Mouse (Mus musculus) left cerebral cortex, postnatal 10 days (tissue): ENCODE data around the gene Rnf41. TPM values are rescaled to one million over a fixed set of nuclear protein-coding genes. Genes with fewer than 3 reads are reported as not detected.

Source experiments
- DNase-seq, 2 experiments: peaks; one replicate each; pipeline ENCODE4 v3.0.0; 2021 to 2022; ENCODE audit warnings: low spot score in 2 of 2, mixed read lengths in 1 of 2; ENCODE audit errors: extremely low spot score in 1 of 2
- intact Hi-C: fragments of 180-260 bp; cut with DNase I; formaldehyde crosslinking; loops from one replicate; pipeline ENCODE4 v1.15.1; 2025
- total RNA-seq, 2 experiments: library from RNA; stranded (reverse); gene quantifications; 2 replicates each; pipeline ENCODE4 v1.2.3; 2021

Rnf41 gene
- total RNA-seq, 2 experiments from 2014 or later = 79.3 to 81.6 TPM

DNA sequence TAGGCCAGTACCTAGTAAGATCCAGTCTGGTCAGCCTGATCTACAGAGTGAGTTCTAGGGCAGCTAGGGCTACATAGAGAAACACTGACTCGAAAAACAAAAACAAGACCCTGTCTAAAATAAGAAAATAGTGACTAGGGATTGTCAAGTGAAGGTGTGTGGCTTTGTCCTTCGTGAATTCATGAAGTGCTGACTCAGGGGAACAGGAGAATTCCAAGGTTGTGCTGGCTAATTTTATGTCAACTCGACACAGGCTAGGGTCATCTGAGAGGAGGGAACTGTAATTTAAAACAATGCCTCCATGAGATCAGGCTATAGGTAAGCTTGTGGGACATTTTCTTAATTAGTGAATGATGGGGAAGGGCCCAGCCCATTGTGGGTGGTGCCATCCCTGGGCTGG lies 43.0 kb downstream of the Rnf41 start:
- intact Hi-C loops = loop anchor here (10.0 kb wide), 1 partner anchor 120 kb away; the partner anchor contains the start of gene Cs
- no peak for DNase-seq

DNA sequence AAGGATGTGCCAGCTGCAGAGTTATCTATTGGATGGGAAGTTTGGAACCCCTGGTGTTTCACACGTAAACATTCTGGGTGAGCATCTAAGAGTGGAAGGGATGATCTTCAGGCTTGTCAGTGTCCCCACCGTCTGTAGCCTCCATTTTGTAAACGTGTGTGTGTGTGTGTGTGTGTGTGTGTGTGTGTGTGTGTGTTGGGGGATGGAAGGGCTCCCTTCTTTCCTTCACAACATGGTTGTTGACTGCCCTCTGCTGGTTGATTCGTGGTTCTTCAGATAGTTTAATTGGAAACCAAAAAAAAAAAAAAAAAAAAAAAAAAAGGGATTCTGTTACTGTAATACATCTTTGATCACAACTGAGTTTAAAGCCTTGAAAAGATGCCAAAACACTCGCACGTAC lies 43.8 kb downstream of the Rnf41 start:
- peak; percentile 70 to 79 for DNase-seq
- intact Hi-C loops = loop anchor here (5.0 to 10.0 kb wide), 3 partner anchors 43 to 120 kb away; partner anchors contain the start of genes Ankrd52, Cs, Nabp2 and Rnf41

DNA sequence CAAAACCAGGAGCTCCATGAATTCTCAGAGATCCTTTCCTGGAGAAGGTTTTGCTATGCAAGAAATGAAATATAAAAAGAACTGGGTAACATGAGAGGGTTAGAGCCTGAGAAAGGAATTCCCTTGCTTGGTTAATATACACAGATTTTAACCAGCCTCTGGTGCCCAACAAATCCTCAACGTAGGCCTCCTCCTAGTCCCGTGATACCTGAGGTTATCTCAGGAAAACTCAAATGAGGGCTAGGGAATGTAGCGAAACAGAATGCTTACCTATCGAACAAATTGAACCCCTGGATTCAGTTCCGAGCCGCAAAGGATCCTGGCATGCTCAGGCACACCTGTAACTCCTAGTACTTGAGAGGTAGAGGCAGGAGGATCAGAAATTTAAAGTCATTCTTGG lies 46.2 kb downstream of the Rnf41 start:
- no peak for DNase-seq
- intact Hi-C loops = loop anchor here (5.0 to 10.0 kb wide), 3 partner anchors 45 to 123 kb away; partner anchors contain the start of genes Ankrd52, Cs, Nabp2 and Rnf41

DNA sequence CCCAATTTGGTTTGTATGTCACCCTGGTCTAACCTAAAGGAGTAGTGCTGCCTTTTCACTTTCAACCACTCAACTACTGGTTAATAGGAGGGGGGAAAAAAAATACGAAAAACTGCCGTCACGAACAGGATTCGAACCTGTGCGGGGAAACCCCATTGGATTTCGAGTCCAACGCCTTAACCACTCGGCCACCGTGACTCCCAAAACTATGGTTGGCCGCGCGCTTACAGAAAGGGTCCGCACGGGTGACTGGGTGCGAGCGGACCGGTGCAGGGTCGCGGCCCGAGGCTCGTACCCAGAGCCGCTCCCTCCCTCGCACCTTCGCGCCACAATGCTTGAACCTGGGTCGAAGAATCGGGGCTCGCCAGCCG lies 46.9 kb downstream of the Rnf41 start:
- intact Hi-C loops = loop anchor here (5.0 to 10.0 kb wide), 3 partner anchors 46 to 124 kb away; partner anchors contain the start of genes Ankrd52, Cs, Nabp2 and Rnf41
- peak; percentile 82 to 89 for DNase-seq

DNA sequence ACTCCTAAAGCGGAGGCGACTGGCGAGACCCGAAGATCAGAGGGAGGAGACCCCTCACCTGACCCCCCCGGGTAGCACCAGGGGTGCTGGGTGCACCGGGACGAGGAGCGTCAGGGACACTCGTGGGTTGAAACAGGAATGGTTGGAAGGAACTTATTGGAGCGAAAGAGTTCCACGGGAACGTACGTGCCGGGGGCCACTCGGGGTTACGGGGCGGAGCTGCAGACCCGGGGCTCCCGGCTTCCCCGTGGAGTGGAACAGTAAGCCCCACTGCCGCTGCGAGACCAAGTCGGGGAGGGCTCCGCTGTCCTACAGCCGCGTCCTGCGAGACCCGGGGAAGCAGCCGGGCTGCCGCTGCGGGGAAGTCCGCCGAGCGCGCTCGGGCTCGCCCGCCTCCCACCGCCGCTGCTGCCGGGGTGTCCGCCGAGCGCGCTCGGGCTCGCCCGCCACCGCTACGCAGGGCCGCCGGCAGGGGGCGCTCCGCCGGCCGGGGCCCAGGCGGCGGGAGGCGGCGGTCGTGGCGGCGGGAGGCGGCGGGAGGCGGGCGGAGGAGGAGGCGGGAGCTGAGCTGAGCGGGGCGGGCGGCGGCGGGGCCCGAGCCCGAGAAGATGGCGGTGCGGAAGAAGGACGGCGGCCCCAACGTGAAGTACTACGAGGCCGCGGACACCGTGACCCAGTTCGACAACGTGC lies 47.4 kb downstream of the Rnf41 start, which contains the start of gene Smarcc2:
Gene Smarcc2 (plus strand): TSS at position 530 of the 690 bp plus-strand sequence.
- intact Hi-C loops = loop anchor here (5.0 to 10.0 kb wide), 3 partner anchors 47 to 124 kb away; partner anchors contain the start of genes Ankrd52, Cs, Nabp2 and Rnf41
- DNase-seq = peak; percentile 72 to 93

DNA sequence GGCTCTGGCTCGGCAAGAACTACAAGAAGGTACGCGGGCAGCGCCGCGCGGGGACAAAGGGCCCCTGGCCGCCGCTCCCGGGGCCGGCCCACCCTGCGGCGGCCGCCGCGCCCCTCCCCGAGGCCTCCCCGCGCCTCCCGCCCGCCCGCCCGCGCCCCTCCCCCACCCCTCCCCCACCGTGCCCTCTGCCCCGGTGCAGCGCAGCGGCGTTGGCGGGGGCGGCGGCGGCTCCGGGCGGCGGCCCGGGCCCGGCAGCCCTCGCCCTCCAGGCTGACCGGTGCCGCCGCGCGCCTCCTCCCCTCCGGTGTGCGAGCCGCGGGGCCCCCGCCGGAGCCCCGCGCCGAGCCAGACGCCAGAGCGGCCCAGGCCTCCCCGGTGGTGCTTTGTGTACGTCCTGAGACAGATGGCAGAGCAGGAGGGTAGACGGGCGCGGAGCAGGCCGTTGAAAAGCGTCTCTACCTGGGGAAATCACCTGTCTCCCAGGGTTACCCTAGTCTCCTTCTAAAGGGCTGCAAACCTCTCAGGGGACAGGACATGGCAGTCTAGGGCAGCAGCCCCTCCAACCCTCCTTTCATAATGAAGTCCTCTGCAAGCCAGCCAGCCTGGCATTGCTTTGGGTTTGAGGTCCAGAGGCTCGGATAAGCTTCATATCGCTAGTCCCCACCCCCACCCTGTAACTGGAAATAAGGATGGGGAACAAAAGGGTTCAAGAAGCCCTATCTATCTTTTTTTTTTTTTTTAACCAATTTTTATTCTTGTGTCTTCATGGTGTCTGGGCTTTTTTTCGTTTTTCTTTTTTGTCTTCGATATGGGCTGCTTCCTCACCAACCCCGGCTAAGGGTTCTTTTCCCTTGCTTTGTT lies 48.2 kb downstream of the Rnf41 start:
- intact Hi-C loops = loop anchor here (5.0 to 10.0 kb wide), 3 partner anchors 47 to 125 kb away; partner anchors contain the start of genes Ankrd52, Cs, Nabp2 and Rnf41
- peak in 1 of 2 experiments; percentile 62 for DNase-seq

DNA sequence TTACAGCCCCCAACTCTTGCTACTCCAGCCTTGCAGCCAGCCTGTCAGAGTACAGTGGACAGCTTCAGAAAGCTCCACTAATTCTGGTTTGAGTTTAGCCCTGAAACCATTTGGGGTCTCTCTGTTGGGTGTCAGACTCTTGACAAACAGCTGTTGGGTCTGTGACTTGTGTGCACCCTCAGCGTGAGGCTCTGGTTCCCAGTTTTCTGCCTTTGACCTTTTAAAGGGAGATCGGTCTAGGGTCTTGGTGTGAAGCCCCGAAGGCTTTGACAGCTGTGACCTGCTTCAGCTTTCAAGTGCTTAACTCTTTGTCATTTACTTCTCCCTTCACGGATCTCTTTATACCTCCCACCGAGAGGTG lies 48.8 kb downstream of the Rnf41 start:
- intact Hi-C loops = no loop called here

DNA sequence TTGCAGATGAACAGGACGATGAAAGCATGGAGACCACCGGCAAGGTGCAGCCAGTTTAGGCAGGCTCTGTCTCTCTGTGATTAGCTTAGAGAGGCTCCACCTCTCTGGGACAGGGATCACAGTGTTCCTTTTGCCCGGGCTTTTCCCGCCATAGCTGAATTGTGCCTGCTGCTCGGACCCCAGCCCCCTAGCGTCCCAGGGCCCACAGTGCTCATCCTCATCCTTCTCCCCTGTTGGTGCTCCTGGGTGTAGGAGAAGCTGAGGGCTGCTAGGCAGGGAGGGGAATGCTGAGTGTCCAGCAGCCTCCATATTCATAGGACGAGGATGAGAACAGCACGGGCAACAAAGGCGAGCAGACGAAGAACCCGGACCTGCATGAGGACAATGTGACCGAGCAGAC lies 62.9 kb downstream of the Rnf41 start:
- intact Hi-C loops = loop anchor here (5.0 kb wide), 1 partner anchor 122 kb away; no protein-coding TSS in a partner anchor
- DNase-seq = no peak

More for the DNA sequence above, 48.8 kb downstream of the Rnf41 start:
- no peak for DNase-seq

DNA sequence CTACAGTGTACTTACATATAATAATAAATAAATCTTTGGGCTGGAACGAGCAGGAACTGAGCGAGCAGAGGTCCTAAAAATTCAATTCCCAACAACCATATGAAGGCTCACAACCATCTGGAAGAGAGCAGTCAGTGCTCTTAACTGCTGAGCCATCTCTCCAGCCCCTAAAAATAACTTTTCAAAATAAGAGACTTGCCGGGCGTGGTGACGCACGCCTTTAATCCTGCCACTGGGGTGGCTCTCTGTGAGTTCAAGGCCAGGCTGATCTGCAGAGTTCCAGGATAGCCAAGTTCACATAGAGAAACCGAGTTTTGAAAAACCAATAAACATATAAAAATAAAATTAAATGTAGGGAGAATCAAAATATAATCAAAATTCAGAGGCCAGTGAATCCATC lies 74.9 kb downstream of the Rnf41 start:
- intact Hi-C loops = no loop called here
- no peak for DNase-seq

DNA sequence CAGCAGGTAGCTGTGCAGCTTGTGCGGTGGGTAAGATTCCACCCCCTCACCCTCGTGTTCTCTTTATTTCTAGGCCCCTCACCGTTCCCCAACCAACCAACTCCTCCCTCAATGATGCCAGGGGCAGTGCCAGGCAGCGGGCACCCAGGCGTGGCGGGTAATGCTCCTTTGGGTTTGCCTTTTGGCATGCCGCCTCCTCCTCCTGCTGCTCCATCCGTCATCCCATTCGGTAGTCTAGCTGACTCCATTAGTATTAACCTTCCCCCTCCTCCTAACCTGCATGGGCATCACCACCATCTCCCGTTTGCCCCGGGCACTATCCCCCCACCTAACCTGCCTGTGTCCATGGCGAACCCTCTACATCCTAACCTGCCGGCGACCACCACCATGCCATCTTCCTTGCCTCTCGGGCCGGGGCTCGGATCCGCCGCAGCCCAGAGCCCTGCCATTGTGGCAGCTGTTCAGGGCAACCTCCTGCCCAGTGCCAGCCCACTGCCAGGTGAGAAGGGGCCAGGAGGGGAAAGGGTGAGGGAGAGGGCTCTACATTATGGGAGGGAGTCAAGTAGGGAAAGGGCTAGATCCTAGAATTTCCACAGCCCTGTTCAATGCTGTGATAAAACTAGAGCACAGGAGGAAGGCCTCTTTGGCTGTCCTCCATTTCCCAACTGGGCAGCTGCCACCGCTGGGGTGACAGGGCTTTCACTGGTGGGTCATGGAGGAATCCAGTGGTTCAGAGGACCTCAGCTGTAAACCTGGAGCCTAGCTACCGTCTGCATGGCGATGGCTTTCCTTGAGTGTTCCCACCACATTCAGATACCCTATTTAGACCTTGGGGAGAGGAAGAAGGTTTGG lies 76.6 kb downstream of the Rnf41 start:
- intact Hi-C loops = no loop called here
- no peak for DNase-seq

DNA sequence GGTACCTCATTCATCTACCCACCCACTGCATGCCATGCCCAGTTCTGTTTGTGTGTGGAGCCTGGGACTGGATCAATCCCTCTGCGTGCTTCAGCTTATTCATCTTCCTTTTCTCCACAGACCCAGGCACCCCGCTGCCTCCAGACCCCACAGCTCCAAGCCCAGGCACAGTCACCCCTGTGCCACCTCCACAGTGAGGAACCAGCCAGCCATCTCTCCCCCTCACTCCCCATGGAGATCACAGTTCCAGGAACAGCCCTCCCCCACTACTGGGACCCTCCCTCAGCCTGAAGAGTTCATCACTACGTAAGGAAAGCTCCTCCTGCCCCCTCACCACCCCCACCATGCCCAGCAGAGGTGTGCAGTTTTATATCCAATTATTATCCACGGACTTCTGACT lies 77.3 kb downstream of the Rnf41 start:
- intact Hi-C loops = no loop called here
- no peak for DNase-seq

DNA sequence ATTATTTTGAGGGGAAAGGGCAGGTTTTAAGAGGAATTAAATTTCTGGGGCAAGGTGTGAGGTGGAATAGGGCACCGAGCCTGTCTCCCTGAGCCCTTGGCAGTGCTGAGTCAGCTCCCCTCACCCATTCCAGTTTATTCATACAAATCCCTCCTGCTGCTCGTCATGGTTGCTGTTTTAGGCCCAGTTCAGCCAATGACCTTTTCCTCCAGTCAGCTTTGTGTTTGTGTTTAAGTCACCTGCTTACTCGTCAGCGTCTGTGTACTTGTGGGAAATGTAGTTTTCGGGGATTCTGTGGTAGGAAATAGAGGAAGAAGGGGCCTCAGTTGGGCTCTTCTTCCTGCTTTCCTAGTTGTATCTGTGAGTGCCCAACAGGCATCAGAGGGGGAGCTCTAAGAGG lies 77.9 kb downstream of the Rnf41 start:
- intact Hi-C loops = no loop called here

DNA sequence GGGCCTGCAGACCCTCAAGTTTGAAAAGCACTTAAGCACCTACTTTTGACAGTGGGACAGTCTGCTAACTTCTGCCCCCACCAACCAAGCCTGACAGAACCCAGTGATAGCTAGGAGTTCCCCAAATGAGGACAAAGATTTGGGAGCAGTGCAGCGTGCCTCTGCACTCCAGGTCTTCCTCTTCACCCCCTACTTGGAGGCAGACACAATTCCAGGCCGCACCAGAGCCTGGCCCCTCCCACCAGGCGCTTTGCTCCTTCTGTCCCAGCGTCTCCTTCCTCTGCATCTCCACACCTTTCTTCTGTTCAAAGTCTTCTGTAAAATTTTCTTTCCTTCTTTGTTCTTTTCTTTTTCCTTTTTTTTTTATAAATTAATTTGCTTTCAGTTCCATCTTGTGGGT lies 78.3 kb downstream of the Rnf41 start:
- intact Hi-C loops = loop anchor here (5.0 kb wide), 2 partner anchors 38 to 58 kb away; partner anchors contain the start of genes Esyt1, Rpl41 and Zc3h10

More for the DNA sequence above, 77.9 kb downstream of the Rnf41 start:
- DNase-seq = no peak

DNA sequence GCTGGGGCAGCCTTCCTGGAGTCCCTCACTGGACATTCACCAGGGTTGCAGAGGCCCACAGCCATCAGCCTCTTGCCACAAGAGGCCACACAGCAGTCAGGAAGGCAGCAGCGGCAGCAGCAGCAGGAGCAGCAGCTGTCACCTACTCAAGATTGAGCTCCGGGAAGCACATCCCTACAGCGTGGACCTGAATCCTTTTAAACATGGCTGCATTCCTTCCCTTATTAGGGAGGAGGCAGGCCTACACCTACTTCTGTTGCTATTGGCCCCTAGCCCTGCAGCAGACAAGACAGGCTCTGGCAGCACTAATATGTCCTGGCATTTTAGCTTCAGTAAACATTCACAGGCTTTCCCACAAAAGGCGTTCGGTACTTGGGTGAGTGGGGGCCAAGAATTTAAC lies 78.8 kb downstream of the Rnf41 start:
- DNase-seq = peak in 1 of 2 experiments; percentile 46
- intact Hi-C loops = loop anchor here (5.0 kb wide), 2 partner anchors 37 to 57 kb away; partner anchors contain the start of genes Esyt1, Rpl41 and Zc3h10

More for the DNA sequence above, 78.3 kb downstream of the Rnf41 start:
- no peak for DNase-seq

DNA sequence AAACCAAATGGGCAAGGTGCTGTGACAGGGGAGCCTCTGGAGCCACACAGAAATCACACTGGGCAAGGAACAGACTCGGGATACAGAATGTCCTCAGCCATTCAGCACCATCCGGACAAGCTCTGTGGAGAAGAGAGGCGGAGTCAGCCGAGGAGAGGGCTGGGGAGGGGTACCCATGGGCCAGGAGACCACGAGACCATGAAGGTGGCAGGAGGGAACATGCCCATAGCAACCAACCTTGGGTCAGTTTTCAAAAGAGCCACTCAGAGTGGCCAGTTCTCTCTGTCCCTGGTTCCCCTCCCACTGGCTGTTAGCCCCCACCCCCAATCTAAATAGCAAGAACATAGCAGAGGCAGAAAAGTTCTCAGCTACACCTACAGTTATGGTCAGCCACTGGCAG lies 79.5 kb downstream of the Rnf41 start:
- no peak for DNase-seq
- intact Hi-C loops = loop anchor here (5.0 kb wide), 2 partner anchors 36 to 56 kb away; partner anchors contain the start of genes Esyt1, Rpl41 and Zc3h10
